Comparison of ENCODE assay signal across 10 mouse cellular contexts in genomic region chr1:157007891-157008730, GRCm38 (mm10).
A peak's percentile ranks its signal among the peaks of the same experiment; 100 is the strongest.
DNase-seq lines count a peak whose midpoint lies in the region; ATAC-seq and TF ChIP-seq lines count a peak whose summit lies in the region.
"Had no signal": no experiment of that assay in that cellular context is flagged by ENCODE, and none has a peak within 500 bp of the region (broad histone marks: within the 10 kb centered on the region; RNA-seq: fewer than 3 reads in every experiment).

No protein-coding gene starts in this region.

- H3K4me1 ChIP-seq in testis, adult 2 months (ENCODE audit: control insufficient read depth, insufficient read depth, low read length) = no peaks in the 10 kb centered on the region
- H3K4me1 ChIP-seq in kidney, adult 2 months (ENCODE audit: control insufficient read depth, insufficient read depth, low read length) = peaks cover 6% of the 10 kb centered on the region; the same call in 1 of the 2 replicates
- no peaks in the 10 kb centered on the region for H3K4me1 ChIP-seq in lung, postnatal 0 days (ENCODE audit: insufficient read depth, low read depth, low read length)
- no peaks in the 10 kb centered on the region for H3K4me1 ChIP-seq in hindbrain, embryonic 11.5 days (replicated peaks; ENCODE audit: control insufficient read depth, insufficient read depth, low read length)
- H3K4me1 ChIP-seq in forebrain, embryonic 13.5 days = no peaks in the 10 kb centered on the region

- TF ChIP-seq CTCF in testis, adult 2 months (IDR thresholded peaks at IDR 0.05; ENCODE audit: control insufficient read depth, insufficient read depth, insufficient replicate concordance, low read depth, low read length) = no peak
- no peak for TF ChIP-seq CTCF in kidney, adult 2 months (conservative IDR thresholded peaks at IDR 0.05; ENCODE audit: insufficient read depth, insufficient read length, low read depth, low read length)
- TF ChIP-seq CTCF in lung, postnatal 0 days (IDR thresholded peaks at IDR 0.05) = no peak

- H3K27ac ChIP-seq in testis, adult 2 months (ENCODE audit: control insufficient read depth, insufficient read depth, low read depth, low read length) = peak overlapping the region; percentile 56
- no peak overlapping the region for H3K27ac ChIP-seq in kidney, adult 2 months (ENCODE audit: insufficient read depth, low read depth, low read length)
- H3K27ac ChIP-seq in lung, postnatal 0 days (ENCODE audit: low read length) = no peak overlapping the region; the same call in 1 of the 2 replicates
- H3K27ac ChIP-seq in hindbrain, embryonic 11.5 days (ENCODE audit: low read depth, low read length) = no peak overlapping the region
- H3K27ac ChIP-seq in forebrain, embryonic 13.5 days = no peak overlapping the region

- ATAC-seq in lung, postnatal 0 days = peak; percentile 91
- no peak for ATAC-seq in hindbrain, embryonic 11.5 days (ENCODE audit: low FRiP score)
- no peak for ATAC-seq in forebrain, embryonic 13.5 days

- intact Hi-C loops in left cerebral cortex, postnatal 10 days (cut with DNase I) = no loop called here

- 64% methylated on average over 4 of the region's 4 CpGs for WGBS in kidney, adult 2 months
- 46% methylated on average over 4 of the region's 4 CpGs for WGBS in lung, postnatal 0 days
- WGBS in hindbrain, embryonic 11.5 days = 84% methylated on average over 4 of the region's 4 CpGs
- WGBS in forebrain, embryonic 13.5 days = 90% methylated on average over 4 of the region's 4 CpGs

- H3K27me3 ChIP-seq in testis, adult 2 months (ENCODE audit: control insufficient read depth, insufficient read depth, low read length) = no peaks in the 10 kb centered on the region
- H3K27me3 ChIP-seq in kidney, adult 2 months (replicated peaks; ENCODE audit: control insufficient read depth, insufficient read depth, low read length) = no peaks in the 10 kb centered on the region
- no peaks in the 10 kb centered on the region for H3K27me3 ChIP-seq in lung, postnatal 0 days (replicated peaks; ENCODE audit: insufficient read depth, low read length)
- H3K27me3 ChIP-seq in hindbrain, embryonic 11.5 days (ENCODE audit: control insufficient read depth, insufficient read depth, low read length) = no peaks in the 10 kb centered on the region
- H3K27me3 ChIP-seq in forebrain, embryonic 13.5 days = no peaks in the 10 kb centered on the region

- H3K36me3 ChIP-seq in testis, adult 2 months (ENCODE audit: control insufficient read depth, insufficient read depth, low read length) = no peaks in the 10 kb centered on the region
- H3K36me3 ChIP-seq in kidney, adult 2 months (ENCODE audit: control insufficient read depth, insufficient read depth, low read length) = no peaks in the 10 kb centered on the region
- H3K36me3 ChIP-seq in lung, postnatal 0 days (ENCODE audit: insufficient read depth, low read length) = no peaks in the 10 kb centered on the region
- H3K36me3 ChIP-seq in hindbrain, embryonic 11.5 days (ENCODE audit: control insufficient read depth, insufficient read depth, low read length) = no peaks in the 10 kb centered on the region
- H3K36me3 ChIP-seq in forebrain, embryonic 13.5 days (ENCODE audit: poor library complexity, severe bottlenecking) = no peaks in the 10 kb centered on the region

- no peak overlapping the region for H3K4me3 ChIP-seq in testis, adult 2 months (ENCODE audit: control insufficient read depth, low read depth, low read length)
- no peak overlapping the region for H3K4me3 ChIP-seq in kidney, adult 2 months (ENCODE audit: insufficient read depth, low read depth, low read length)
- no peak overlapping the region for H3K4me3 ChIP-seq in lung, postnatal 0 days (ENCODE audit: low read depth, low read length)
- no peak overlapping the region for H3K4me3 ChIP-seq in hindbrain, embryonic 11.5 days (ENCODE audit: low read depth, low read length)
- H3K4me3 ChIP-seq in forebrain, embryonic 13.5 days = no peak overlapping the region

- peak; percentile 31; the same call in 1 of the 2 replicates for TF ChIP-seq EP300 in lung, postnatal 0 days (IDR thresholded peaks at IDR 0.05)

- no peak for TF ChIP-seq POLR2A in testis, adult 2 months (IDR thresholded peaks at IDR 0.05; ENCODE audit: control insufficient read depth, low read depth, low read length)
- no peak for TF ChIP-seq POLR2A in kidney, adult 2 months (IDR thresholded peaks at IDR 0.05; ENCODE audit: low read depth, low read length)

- no peak for DNase-seq in testis, postnatal 10 days (ENCODE audit: low spot score)
- peak; percentile 63 for DNase-seq in kidney, adult 2 months
- DNase-seq in lung, postnatal 0 days (ENCODE audit: low spot score) = peak; percentile 90
- no peak for DNase-seq in hindbrain, embryonic 11.5 days (ENCODE audit: low spot score)
- DNase-seq in left cerebral cortex, postnatal 10 days (ENCODE audit: extremely low spot score in 1 of 2, low spot score in 2 of 2) = no peak
- DNase-seq in thymus, postnatal 10 days (ENCODE audit: low spot score in 2 of 2) = no peak
- DNase-seq: left cerebral cortex, postnatal 4 days; right cerebral cortex, postnatal 4 days had no signal

- no peaks in the 10 kb centered on the region for H3K9me3 ChIP-seq in lung, postnatal 0 days (ENCODE audit: low read length)
- no peaks in the 10 kb centered on the region for H3K9me3 ChIP-seq in hindbrain, embryonic 11.5 days (ENCODE audit: control insufficient read depth, low read length)
- no peaks in the 10 kb centered on the region for H3K9me3 ChIP-seq in forebrain, embryonic 13.5 days (replicated peaks)

- H3K4me2 ChIP-seq in lung, postnatal 0 days (replicated peaks; ENCODE audit: low read depth, low read length) = no peak overlapping the region
- H3K4me2 ChIP-seq in hindbrain, embryonic 11.5 days (replicated peaks; ENCODE audit: low read depth, low read length) = no peak overlapping the region
- H3K4me2 ChIP-seq in forebrain, embryonic 13.5 days = no peak overlapping the region

- no peak overlapping the region for H3K9ac ChIP-seq in lung, postnatal 0 days (replicated peaks; ENCODE audit: low read depth)
- no peak overlapping the region for H3K9ac ChIP-seq in hindbrain, embryonic 11.5 days (ENCODE audit: low read depth, low read length)
- H3K9ac ChIP-seq in forebrain, embryonic 13.5 days = no peak overlapping the region

Comparison
In these comparisons a context has a peak if more than half of its experiments do, and no peak if none do; other contexts are left out.
1. DNase-seq: peak in kidney, adult 2 months (single experiment) and lung, postnatal 0 days (single experiment); none in testis, postnatal 10 days (single experiment), hindbrain, embryonic 11.5 days (single experiment), left cerebral cortex, postnatal 10 days (0 of 2) and thymus, postnatal 10 days (0 of 2).